Mouse (Mus musculus): ENCODE data around the gene Gm17604.

Gm17604 gene

GRCm38 (mm10) chrX:165004779-165005324 lies at the start of gene Gm17604:
TSS of gene Gm17604 (minus strand) at chrX:165004829.
- no peak for DNase-seq

- no peak for DNase-seq
These were observed 45.3 kb upstream of the Gm17604 start for GRCm38 (mm10) chrX:165049929-165050328.

- DNase-seq: peak in 1 of 2 experiments; percentile 5
These were observed 1.5 kb downstream of the Gm17604 start for GRCm38 (mm10) chrX:165003141-165003540.

- DNase-seq: peak; percentile 87 to 92
These were observed 24.3 kb downstream of the Gm17604 start, which contains the start of the genes Mospd2 and Fancb for GRCm38 (mm10) chrX:164980193-164980775. TSS of gene Mospd2 (minus strand) at chrX:164980375. TSS of gene Fancb (plus strand) at chrX:164980592.

- DNase-seq: no peak
These were observed 25.8 kb downstream of the Gm17604 start for GRCm38 (mm10) chrX:164978866-164979265.

DNA sequence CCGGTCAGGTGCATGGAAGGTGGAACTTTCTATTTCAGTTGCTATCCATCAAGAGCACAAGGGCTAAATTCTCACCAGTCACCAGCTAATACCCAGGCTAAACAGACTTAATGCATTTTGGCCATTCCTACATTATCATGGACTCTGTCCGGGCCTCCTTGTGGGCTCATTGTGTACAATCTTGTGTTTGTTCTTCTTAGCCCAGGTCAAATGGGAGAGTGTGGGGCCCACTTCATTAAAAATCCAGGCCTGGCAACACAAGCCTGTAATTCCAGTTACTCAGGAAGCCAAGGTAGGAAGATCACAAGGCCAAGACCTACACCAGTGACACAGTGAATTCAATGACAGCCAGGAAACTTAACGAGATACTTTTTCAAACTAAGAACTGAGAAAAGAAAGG lies 33.4 kb downstream of the Gm17604 start:
- no peak for DNase-seq

GRCm38 (mm10) chrX:164965750-164966448 lies 38.7 kb downstream of the Gm17604 start:
- no peak for DNase-seq
